Mouse (Mus musculus): ENCODE data around the gene Pum3.

Gene Pum3

DNA sequence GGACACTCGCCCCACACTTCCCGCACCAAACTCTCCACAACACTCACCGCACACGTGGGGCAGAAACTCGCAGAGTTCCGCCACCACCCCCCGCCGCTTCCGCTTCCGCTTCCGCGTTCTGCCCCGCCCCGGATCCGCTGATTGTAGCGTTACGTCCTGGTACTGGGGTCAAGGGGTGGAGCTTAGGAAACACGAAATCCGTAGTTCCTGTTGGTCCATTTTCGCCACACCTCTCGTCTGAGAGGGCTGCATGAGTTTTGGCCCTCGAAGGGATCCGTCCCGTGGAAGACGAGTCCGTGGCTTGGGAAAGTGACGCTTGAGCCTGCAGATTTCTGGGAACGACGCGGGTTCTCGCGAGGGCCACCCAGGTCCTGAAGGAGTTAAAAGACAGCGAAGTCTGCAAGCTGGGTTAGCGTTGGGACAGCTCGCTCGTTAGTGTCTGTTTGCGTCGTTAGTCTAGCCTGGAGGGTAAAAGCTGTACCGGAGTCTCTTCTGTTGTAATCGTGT lies at the start of gene Pum3:
TSS of gene Pum3 (minus strand) at position 81 of the 507 bp plus-strand sequence.
- peak; percentile 98 for DNase-seq

- peak; percentile 23 for DNase-seq
Measured at GRCm38 (mm10) chr19:27466691-27467090, 37.1 kb upstream of the Pum3 start.

DNA sequence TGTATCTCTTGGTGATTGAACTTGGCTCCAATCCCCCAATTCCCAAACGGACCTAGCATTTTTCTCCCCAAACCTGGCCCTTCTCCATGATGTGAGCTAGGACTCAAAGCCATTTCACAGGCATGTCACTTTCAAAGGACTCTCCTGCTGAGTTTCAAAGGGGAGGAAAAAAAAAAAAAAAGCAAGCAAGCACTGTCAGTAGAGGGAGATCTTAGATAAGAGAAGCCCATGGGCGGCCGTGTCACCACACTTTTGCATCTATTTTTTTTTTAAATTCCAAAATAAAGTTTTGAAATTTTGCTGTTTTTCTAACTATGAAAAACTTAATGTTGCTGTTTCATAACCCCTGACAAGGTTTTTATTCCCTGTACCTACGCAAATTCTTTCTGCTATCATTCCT lies 33.0 kb upstream of the Pum3 start:
- DNase-seq, result no peak

DNA sequence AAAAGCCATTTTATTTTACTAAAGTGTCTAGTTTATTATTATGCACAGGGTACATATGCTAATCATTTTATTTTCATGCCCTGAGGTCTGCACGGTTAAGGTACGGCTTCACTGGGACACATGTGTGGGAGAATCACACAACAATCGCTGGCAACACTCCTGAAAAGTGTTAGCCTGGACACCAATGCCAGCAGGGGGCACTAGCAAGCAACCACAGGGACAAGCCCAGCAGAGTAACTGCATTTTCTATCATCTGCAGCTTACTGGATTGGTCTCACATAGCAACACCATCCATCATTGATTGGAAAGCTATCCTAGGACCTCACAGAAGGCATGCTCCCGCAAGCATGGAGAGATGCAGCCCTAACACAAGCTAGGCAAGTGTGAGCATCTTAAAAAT lies 20.8 kb upstream of the Pum3 start:
- DNase-seq, result peak; percentile 63

DNA sequence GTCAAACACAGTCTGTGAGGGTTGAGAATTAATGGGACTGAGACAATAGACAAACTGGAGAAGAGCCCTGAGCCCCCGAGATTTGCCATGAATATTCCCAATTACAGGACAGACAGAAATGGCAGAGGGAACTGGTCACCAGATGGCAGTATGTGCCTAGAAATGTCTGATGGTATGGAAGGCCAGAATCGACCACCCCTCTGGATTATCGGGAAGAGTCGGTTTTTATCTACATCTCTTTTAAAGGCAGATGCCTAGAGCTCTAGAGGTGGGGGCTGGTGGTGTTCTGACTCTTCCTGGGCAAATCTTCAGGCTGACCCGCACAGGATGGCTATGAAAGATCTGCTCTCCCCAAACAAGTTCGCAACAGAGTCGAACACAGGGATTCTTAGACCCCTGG lies 17.9 kb upstream of the Pum3 start:
- DNase-seq, result peak; percentile 22

DNA sequence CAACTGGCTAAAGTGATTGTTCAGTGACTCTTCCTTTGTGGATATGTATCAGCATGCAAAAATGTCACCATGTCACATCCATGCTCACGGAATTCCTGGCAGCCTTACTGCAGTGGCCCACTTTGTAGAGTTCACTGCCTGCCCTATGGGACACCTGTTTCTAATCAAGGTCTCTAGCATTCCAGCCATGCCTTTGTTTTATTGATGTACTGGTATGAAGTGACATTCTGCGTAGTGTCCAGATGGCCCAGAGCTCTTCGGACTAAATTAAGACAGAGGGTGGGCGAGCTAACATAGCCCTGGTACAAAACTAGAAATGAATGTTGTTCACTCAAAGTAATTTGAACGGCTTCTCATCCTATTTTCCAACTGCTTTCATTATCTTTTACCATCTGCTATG lies 11.5 kb upstream of the Pum3 start:
- no peak for DNase-seq

DNA sequence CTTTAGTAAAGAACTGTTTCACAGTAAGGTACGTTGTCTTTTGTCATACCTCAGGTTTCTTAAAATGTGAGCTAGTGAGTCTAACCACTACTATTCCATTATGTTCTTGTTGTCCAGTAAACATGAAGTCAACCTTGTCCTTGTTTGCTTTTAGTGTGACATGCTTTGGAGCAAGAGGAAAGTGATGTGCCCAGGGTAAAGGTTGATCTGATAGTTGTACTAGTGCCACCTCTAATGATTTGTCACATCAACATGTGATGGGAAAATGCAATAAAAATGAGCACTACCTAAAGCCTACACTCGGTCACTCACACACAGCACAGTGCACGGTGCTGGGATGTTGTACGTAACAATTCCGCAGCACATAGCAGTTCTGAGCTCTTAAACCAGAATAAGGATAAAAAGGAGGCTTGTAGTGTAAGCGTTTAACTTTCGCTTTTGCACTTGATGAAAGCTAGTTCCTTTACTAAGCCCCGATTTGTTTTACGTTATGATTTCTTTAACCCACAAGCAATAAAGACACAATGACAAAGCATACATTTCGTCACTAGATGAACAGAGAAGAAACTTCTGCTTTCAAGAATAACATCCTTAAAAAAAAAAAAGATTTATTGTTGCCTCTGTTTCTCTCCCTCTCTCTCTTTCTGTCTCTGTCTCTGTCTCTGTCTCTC lies 8.5 kb upstream of the Pum3 start:
- no peak for DNase-seq

GRCm38 (mm10) chr19:27430406-27430805 lies 781 bp upstream of the Pum3 start:
- DNase-seq, result no peak

DNA sequence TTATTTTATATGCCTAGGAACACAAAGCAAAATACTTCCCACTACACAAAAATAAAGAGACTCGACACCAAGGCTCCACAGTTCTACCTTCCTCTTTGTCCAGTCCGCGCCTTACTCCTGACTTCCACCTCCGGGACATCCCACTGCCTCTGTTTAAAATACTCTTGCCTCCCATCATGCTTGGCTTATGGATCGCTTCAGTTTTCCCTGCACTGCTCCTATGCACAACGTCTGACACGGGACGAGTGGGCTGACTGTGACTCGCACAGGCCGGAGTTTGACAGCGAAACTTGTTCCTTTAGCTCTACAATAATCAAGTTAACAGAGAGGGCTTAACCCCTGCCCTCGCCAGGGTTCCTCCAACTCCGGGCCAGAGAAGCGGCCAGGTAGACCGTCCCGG lies 344 bp downstream of the Pum3 start:
- DNase-seq, result no peak

- DNase-seq, result no peak
Measured at GRCm38 (mm10) chr19:27427865-27428264, 1.8 kb downstream of the Pum3 start.

- no peak for DNase-seq
Measured at GRCm38 (mm10) chr19:27426451-27426850, 3.2 kb downstream of the Pum3 start.

- peak; percentile 75 for DNase-seq
Measured at GRCm38 (mm10) chr19:27425656-27426055, 4.0 kb downstream of the Pum3 start.

DNA sequence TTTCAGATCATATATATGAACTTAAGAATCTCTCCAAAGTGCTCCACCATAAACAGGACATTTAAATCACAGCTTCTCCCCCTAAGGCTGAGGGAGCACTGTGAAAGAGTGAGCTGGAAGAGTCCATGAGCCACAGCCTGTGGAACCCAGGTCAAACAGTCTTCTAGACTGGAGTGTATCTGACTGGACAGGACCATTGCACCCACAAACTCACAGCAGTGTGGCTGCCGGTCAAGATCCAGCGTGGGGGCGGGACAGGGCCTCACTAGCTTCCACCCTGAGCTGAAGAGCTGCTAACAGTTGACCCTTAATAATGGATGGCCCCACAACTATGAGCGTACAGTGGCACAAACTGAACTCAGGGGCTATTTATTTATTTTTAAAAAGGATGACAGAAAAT lies 12.2 kb downstream of the Pum3 start:
- DNase-seq, result no peak

DNA sequence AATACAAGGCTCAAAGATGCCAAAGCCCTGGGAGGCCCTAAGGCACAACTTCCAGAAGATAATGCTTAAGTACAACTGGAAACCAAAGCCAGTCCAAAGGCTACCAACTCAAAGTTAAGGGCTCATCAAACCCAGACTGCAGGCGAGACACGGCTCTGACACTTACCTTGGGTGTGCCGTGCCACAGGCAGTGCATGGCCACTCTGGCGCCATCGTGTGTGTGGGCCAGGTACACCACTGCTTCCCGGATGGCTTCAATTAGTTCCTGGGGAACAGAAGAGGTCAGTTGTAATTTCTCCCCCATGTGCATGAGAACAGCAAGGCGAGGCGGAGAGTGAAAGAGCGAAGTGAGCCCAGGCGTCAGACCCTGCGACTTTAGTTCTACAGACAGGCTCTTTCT lies 13.1 kb downstream of the Pum3 start:
- DNase-seq, result peak; percentile 62

DNA sequence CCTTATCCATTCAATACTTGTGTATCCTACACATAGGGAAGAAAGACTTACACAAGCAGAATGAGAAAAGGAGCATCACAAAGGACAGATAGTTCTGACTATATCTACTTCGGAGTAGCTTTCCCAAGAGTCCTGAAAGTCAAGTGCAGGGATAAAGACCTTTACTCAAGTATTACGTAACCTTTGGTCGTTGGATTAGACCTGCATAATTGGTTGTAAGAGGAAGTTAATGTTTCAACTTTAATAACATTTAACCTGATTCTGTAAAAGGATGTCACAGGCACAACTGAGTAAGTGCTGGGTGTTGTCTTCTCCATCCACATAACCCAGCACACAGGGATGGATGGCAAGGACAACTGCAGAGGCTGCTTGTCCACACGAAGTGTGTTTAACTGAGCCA lies 18.3 kb downstream of the Pum3 start:
- no peak for DNase-seq

- DNase-seq, result peak; percentile 49
Measured at GRCm38 (mm10) chr19:27410751-27411150, 18.9 kb downstream of the Pum3 start.

GRCm38 (mm10) chr19:27409782-27410181 lies 19.8 kb downstream of the Pum3 start:
- no peak for DNase-seq

- DNase-seq, result no peak
Measured at GRCm38 (mm10) chr19:27409196-27409595, 20.4 kb downstream of the Pum3 start.

GRCm38 (mm10) chr19:27397797-27398196 lies 31.8 kb downstream of the Pum3 start:
- DNase-seq, result no peak

DNA sequence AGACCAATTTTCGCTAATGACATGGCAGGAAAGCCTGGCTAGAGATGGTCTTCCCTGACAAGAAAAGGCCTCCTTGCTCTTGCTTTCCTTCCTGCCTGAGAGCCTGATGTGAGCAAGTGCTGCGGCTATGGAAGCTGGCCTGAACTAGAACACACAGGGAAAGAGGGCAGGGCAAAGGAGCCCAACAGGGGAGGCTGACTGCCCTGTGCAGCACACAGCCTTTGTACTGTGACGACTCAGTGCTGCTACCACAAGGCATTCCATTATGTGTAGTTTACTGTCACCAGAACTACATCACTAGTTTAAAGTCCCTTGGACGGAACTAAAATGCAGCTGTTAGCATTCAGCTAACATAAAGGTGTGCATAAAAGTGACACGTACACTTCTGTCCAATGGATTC lies 32.4 kb downstream of the Pum3 start:
- DNase-seq, result no peak

GRCm38 (mm10) chr19:27396719-27397118 lies 32.9 kb downstream of the Pum3 start:
- DNase-seq, result no peak

DNA sequence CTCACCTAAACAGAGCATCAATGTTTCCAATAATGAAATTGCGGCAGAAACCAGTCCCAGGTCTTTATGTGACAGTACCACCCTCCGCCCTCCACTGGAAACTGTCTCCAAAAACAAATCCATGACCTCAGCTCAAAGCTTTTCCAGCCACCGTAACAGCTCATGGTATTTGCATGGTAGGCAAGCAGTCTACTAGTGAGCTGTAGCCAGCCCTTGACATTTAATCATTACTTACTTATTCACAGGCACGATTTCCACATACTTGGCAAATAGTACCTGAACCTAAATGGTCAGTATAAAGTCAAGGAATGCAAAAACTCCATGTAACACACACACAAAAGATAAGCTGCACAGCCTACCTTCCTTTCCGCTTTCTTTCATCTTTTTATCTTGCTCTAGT lies 33.7 kb downstream of the Pum3 start:
- peak; percentile 17 for DNase-seq

- peak; percentile 26 for DNase-seq
Measured at GRCm38 (mm10) chr19:27395481-27395880, 34.1 kb downstream of the Pum3 start.

- no peak for DNase-seq
Measured at GRCm38 (mm10) chr19:27394341-27394990, 35.2 kb downstream of the Pum3 start.

GRCm38 (mm10) chr19:27392431-27392830 lies 37.2 kb downstream of the Pum3 start:
- no peak for DNase-seq

Data from lung, postnatal 36 days (tissue).